ENCODE assay signal across 22 mouse cellular contexts in the genomic region with DNA sequence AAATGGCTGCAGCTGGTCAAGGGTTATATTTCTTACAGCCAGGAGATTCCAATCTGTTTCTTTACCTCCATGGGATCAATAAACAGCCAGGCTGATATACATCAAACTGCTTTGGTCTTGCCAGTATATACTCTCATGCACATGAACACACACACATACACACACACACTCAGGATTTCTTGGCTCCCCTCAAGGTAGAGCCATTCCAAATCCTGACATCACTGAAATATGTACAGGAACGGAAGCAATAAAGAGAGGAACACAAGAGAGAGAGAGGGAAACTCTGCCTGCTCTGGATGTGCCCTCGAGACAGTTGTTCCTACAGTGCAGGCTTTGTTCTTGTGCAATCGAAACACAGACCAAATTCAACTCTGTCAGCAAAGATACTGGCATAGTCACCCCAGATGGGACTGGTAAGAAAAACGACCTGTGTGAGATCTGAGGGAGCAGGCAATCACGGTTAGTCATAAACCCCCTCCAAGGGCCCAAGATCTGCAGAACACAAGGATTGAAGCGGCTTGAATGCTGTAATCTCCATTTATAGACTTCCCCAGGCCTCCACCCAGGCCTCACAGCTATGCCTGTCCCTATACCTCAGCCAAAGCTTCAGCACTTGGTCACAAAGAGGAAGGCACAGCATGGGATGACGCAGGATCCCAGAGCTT.
DNase-seq lines count a peak whose midpoint lies in the region; ATAC-seq and TF ChIP-seq lines count a peak whose summit lies in the region.
"Had no signal": no experiment of that assay in that cellular context is flagged by ENCODE, and none has a peak within 500 bp of the region (broad histone marks: within the 10 kb centered on the region; RNA-seq: fewer than 3 reads in every experiment).

No protein-coding gene starts in this region.

- WGBS in embryonic facial prominence, embryonic 14.5 days, result 50% methylated on average over 7 of the region's 7 CpGs
- 54% methylated on average over 7 of the region's 7 CpGs for WGBS in embryonic facial prominence, embryonic 10.5 days
- WGBS in liver, embryonic 16.5 days (ENCODE audit: insufficient replicate concordance), result 42% methylated on average over 7 of the region's 7 CpGs
- 68% methylated on average over 7 of the region's 7 CpGs for WGBS in liver, embryonic 11.5 days
- WGBS in thymus, adult 2 months, result 86% methylated on average over 7 of the region's 7 CpGs

- H3K4me3 ChIP-seq in embryonic facial prominence, embryonic 14.5 days (ENCODE audit: low read depth, low read length), result no peak overlapping the region
- no peak overlapping the region for H3K4me3 ChIP-seq in embryonic facial prominence, embryonic 10.5 days
- H3K4me3 ChIP-seq in liver, embryonic 16.5 days (ENCODE audit: low read depth, low read length), result no peak overlapping the region
- no peak overlapping the region for H3K4me3 ChIP-seq in liver, embryonic 11.5 days (ENCODE audit: low read depth, low read length)
- H3K4me3 ChIP-seq in brown adipose tissue, adult 24 weeks (ENCODE audit: insufficient read depth, low read depth, low read length), result no peak overlapping the region
- H3K4me3 ChIP-seq in thymus, adult 2 months (ENCODE audit: control insufficient read depth, insufficient read depth, low read length), result no peak overlapping the region
- H3K4me3 ChIP-seq: embryonic facial prominence, embryonic 12.5 days; forebrain, embryonic 15.5 days; heart, embryonic 10.5 days; hindbrain, embryonic 10.5 days; kidney, embryonic 15.5 days; liver, embryonic 15.5 days had no signal

- no peak for TF ChIP-seq CTCF in thymus, adult 2 months (IDR thresholded peaks at IDR 0.05; ENCODE audit: borderline replicate concordance, control insufficient read depth, extremely low read depth, insufficient read depth, low read length, poor library complexity)

- no peaks in the 10 kb centered on the region for H3K9me3 ChIP-seq in embryonic facial prominence, embryonic 14.5 days (ENCODE audit: control insufficient read depth, low read length)
- no peaks in the 10 kb centered on the region for H3K9me3 ChIP-seq in embryonic facial prominence, embryonic 10.5 days
- H3K9me3 ChIP-seq in liver, embryonic 16.5 days (replicated peaks; ENCODE audit: control insufficient read depth, low read length), result no peaks in the 10 kb centered on the region
- H3K9me3 ChIP-seq in liver, embryonic 11.5 days (ENCODE audit: control insufficient read depth, low read length), result no peaks in the 10 kb centered on the region
- H3K9me3 ChIP-seq: embryonic facial prominence, embryonic 12.5 days; forebrain, embryonic 15.5 days; heart, embryonic 10.5 days; hindbrain, embryonic 10.5 days; kidney, embryonic 15.5 days; liver, embryonic 15.5 days had no signal

- no peak for TF ChIP-seq POLR2A in thymus, adult 2 months (IDR thresholded peaks at IDR 0.05; ENCODE audit: control insufficient read depth, extremely low read depth, insufficient read depth, low read length, poor library complexity)

- H3K27ac ChIP-seq in embryonic facial prominence, embryonic 14.5 days (replicated peaks; ENCODE audit: low read depth, low read length), result no peak overlapping the region; the same call in 1 of the 2 replicates
- H3K27ac ChIP-seq in embryonic facial prominence, embryonic 10.5 days (replicated peaks), result no peak overlapping the region
- peak overlapping the region; percentile 19; the same call in 1 of the 2 replicates for H3K27ac ChIP-seq in liver, embryonic 16.5 days (ENCODE audit: low read length)
- no peak overlapping the region for H3K27ac ChIP-seq in liver, embryonic 11.5 days (ENCODE audit: low read depth, low read length)
- H3K27ac ChIP-seq in brown adipose tissue, adult 24 weeks (replicated peaks; ENCODE audit: low read depth, low read length), result peak overlapping the region; percentile 55
- H3K27ac ChIP-seq in thymus, adult 2 months (ENCODE audit: control insufficient read depth, insufficient read depth, low read length), result no peak overlapping the region
- H3K27ac ChIP-seq: embryonic facial prominence, embryonic 12.5 days; forebrain, embryonic 15.5 days; heart, embryonic 10.5 days; hindbrain, embryonic 10.5 days; kidney, embryonic 15.5 days; liver, embryonic 15.5 days had no signal

- no peaks in the 10 kb centered on the region for H3K36me3 ChIP-seq in embryonic facial prominence, embryonic 14.5 days (ENCODE audit: control insufficient read depth, insufficient read depth, low read length)
- no peaks in the 10 kb centered on the region for H3K36me3 ChIP-seq in embryonic facial prominence, embryonic 10.5 days (replicated peaks)
- no peaks in the 10 kb centered on the region for H3K36me3 ChIP-seq in liver, embryonic 16.5 days (ENCODE audit: control insufficient read depth, insufficient read depth)
- no peaks in the 10 kb centered on the region for H3K36me3 ChIP-seq in liver, embryonic 11.5 days (ENCODE audit: control insufficient read depth, insufficient read depth, low read length)
- H3K36me3 ChIP-seq in thymus, adult 2 months (ENCODE audit: control insufficient read depth, insufficient read depth, low read length), result no peaks in the 10 kb centered on the region
- H3K36me3 ChIP-seq: embryonic facial prominence, embryonic 12.5 days; forebrain, embryonic 15.5 days; heart, embryonic 10.5 days; hindbrain, embryonic 10.5 days; kidney, embryonic 15.5 days; liver, embryonic 15.5 days had no signal

- H3K4me1 ChIP-seq in embryonic facial prominence, embryonic 14.5 days (ENCODE audit: control insufficient read depth, insufficient read depth, low read length), result no peaks in the 10 kb centered on the region; the same call in 1 of the 2 replicates
- no peaks in the 10 kb centered on the region for H3K4me1 ChIP-seq in embryonic facial prominence, embryonic 10.5 days
- no peaks in the 10 kb centered on the region for H3K4me1 ChIP-seq in liver, embryonic 16.5 days (ENCODE audit: control insufficient read depth, low read depth, low read length)
- no peaks in the 10 kb centered on the region for H3K4me1 ChIP-seq in liver, embryonic 11.5 days (replicated peaks; ENCODE audit: control insufficient read depth, insufficient read depth, low read length)
- peaks cover 8% of the 10 kb centered on the region; the same call in 1 of the 2 replicates for H3K4me1 ChIP-seq in brown adipose tissue, adult 24 weeks (ENCODE audit: control insufficient read depth, insufficient read depth, insufficient read length, low read length)
- no peaks in the 10 kb centered on the region for H3K4me1 ChIP-seq in thymus, adult 2 months (replicated peaks; ENCODE audit: control insufficient read depth, insufficient read depth, low read length)
- H3K4me1 ChIP-seq: heart, embryonic 10.5 days; hindbrain, embryonic 10.5 days; kidney, embryonic 15.5 days; liver, embryonic 15.5 days had no signal

- peak; percentile 54 for DNase-seq in embryonic facial prominence, embryonic 14.5 days (ENCODE audit: low spot score)
- no peak for DNase-seq in embryonic facial prominence, embryonic 10.5 days (ENCODE audit: low spot score)
- no peak for DNase-seq in liver, embryonic 11.5 days (ENCODE audit: low spot score)
- DNase-seq in thymus, adult 2 months, result no peak
- DNase-seq in testis, postnatal 10 days (ENCODE audit: low spot score), result no peak
- DNase-seq: adrenal gland, postnatal 36 days; cerebellum, adult 9-10 months; gastrocnemius, postnatal 25 days; layer of hippocampus, postnatal 36 days; retina, postnatal 1 day; thymus, adult 18-20 months had no signal

- no peak overlapping the region for H3K9ac ChIP-seq in embryonic facial prominence, embryonic 14.5 days (ENCODE audit: low read depth, low read length)
- no peak overlapping the region for H3K9ac ChIP-seq in liver, embryonic 16.5 days (ENCODE audit: low read depth, low read length)
- no peak overlapping the region for H3K9ac ChIP-seq in liver, embryonic 11.5 days (ENCODE audit: low read depth, low read length)
- H3K9ac ChIP-seq: embryonic facial prominence, embryonic 12.5 days; forebrain, embryonic 15.5 days; kidney, embryonic 15.5 days; liver, embryonic 15.5 days had no signal

- no peak overlapping the region for H3K4me2 ChIP-seq in embryonic facial prominence, embryonic 14.5 days (ENCODE audit: low read depth, low read length)
- H3K4me2 ChIP-seq in liver, embryonic 16.5 days (ENCODE audit: low read depth, low read length), result no peak overlapping the region
- no peak overlapping the region for H3K4me2 ChIP-seq in liver, embryonic 11.5 days
- H3K4me2 ChIP-seq: embryonic facial prominence, embryonic 12.5 days; forebrain, embryonic 15.5 days; kidney, embryonic 15.5 days; liver, embryonic 15.5 days had no signal

- ATAC-seq in embryonic facial prominence, embryonic 14.5 days (ENCODE audit: low read depth), result 0 out of 2 replicates have a peak, but pooled peaks have one; percentile 41
- ATAC-seq in liver, embryonic 16.5 days (ENCODE audit: low read depth), result no peak
- ATAC-seq in liver, embryonic 11.5 days (replicated peaks; ENCODE audit: low FRiP score), result no peak
- ATAC-seq in megakaryocyte progenitor cell, adult 5-6 weeks (replicated peaks; ENCODE audit: poor library complexity), result peak; percentile 38; the same call in 1 of the 2 replicates
- ATAC-seq: CD4-positive, CD25-positive, alpha-beta regulatory T cell, adult 4 months; forebrain, embryonic 15.5 days; midbrain, embryonic 16.5 days had no signal

- H3K27me3 ChIP-seq in embryonic facial prominence, embryonic 14.5 days (replicated peaks; ENCODE audit: control insufficient read depth, insufficient read depth, low read length), result no peaks in the 10 kb centered on the region
- no peaks in the 10 kb centered on the region for H3K27me3 ChIP-seq in embryonic facial prominence, embryonic 10.5 days (replicated peaks; ENCODE audit: low read depth, poor library complexity, severe bottlenecking)
- H3K27me3 ChIP-seq in liver, embryonic 16.5 days (ENCODE audit: control insufficient read depth, insufficient read depth, low read depth, low read length), result no peaks in the 10 kb centered on the region
- no peaks in the 10 kb centered on the region for H3K27me3 ChIP-seq in liver, embryonic 11.5 days (replicated peaks; ENCODE audit: control insufficient read depth, insufficient read depth, low read length)
- no peaks in the 10 kb centered on the region; the same call in 1 of the 2 replicates for H3K27me3 ChIP-seq in thymus, adult 2 months (ENCODE audit: control insufficient read depth, insufficient read depth, low read length)
- H3K27me3 ChIP-seq: embryonic facial prominence, embryonic 12.5 days; forebrain, embryonic 15.5 days; kidney, embryonic 15.5 days; liver, embryonic 15.5 days had no signal

Comparison
In these comparisons a context has a peak if more than half of its experiments do, and no peak if none do; other contexts are left out.
1. H3K27ac ChIP-seq: peak in liver, embryonic 16.5 days (single experiment) and brown adipose tissue, adult 24 weeks (single experiment); none in embryonic facial prominence, embryonic 14.5 days (single experiment), embryonic facial prominence, embryonic 10.5 days (single experiment), liver, embryonic 11.5 days (single experiment) and thymus, adult 2 months (single experiment).
2. ATAC-seq: peak in embryonic facial prominence, embryonic 14.5 days (single experiment) and megakaryocyte progenitor cell, adult 5-6 weeks (single experiment); none in liver, embryonic 16.5 days (single experiment) and liver, embryonic 11.5 days (single experiment).